9 mouse cellular contexts compared by ENCODE assay signal in genomic region chr8:84021096-84021495, GRCm38 (mm10). TPM values are rescaled to one million over a fixed set of nuclear protein-coding genes. Genes with fewer than 3 reads are reported as not detected.
DNase-seq lines count a peak whose midpoint lies in the region; ATAC-seq and TF ChIP-seq lines count a peak whose summit lies in the region.
"Had no signal": no experiment of that assay in that cellular context is flagged by ENCODE, and none has a peak within 500 bp of the region (broad histone marks: within the 10 kb centered on the region; RNA-seq: fewer than 3 reads in every experiment).

Gene Palm3, plus strand, starts transcription at chr8:84021471.

- no peak within 1 kb of the TSS for H3K27ac ChIP-seq in forebrain, embryonic 11.5 days (ENCODE audit: low read depth, low read length)
- no peak within 1 kb of the TSS for H3K27ac ChIP-seq in forebrain, postnatal 0 days (ENCODE audit: low read depth, low read length)
- H3K27ac ChIP-seq in lung, postnatal 0 days (ENCODE audit: low read length): no peak within 1 kb of the TSS; the same call in 1 of the 2 replicates
- peak within 1 kb of the TSS; percentile 54; the same call in 1 of the 2 replicates for H3K27ac ChIP-seq in stomach, embryonic 15.5 days
- H3K27ac ChIP-seq in left cerebral cortex, adult 2 months: no peak within 1 kb of the TSS
- H3K27ac ChIP-seq: liver, embryonic 14.5 days had no signal

- H3K4me2 ChIP-seq in forebrain, embryonic 11.5 days (ENCODE audit: low read depth, low read length, severe bottlenecking): 0 out of 2 replicates have a peak within 1 kb of the TSS, but pooled peaks have one; percentile 9
- no peak within 1 kb of the TSS for H3K4me2 ChIP-seq in forebrain, postnatal 0 days (ENCODE audit: low read depth)
- H3K4me2 ChIP-seq in lung, postnatal 0 days (replicated peaks; ENCODE audit: low read depth, low read length): peak within 1 kb of the TSS; percentile 22
- H3K4me2 ChIP-seq in stomach, embryonic 15.5 days: peak within 1 kb of the TSS; percentile 46

- DNase-seq in forebrain, embryonic 11.5 days (ENCODE audit: low spot score): peak; percentile 63
- no peak for DNase-seq in forebrain, postnatal 0 days
- DNase-seq in lung, postnatal 0 days (ENCODE audit: low spot score): peak; percentile 53
- DNase-seq in lung, adult 18-20 months: no peak
- DNase-seq in kidney, adult 9 months: peak; percentile 85
- no peak for DNase-seq in left cerebral cortex, adult 2 months (ENCODE audit: extremely low spot score in 1 of 2, low spot score in 2 of 2)
- DNase-seq in left cerebral cortex, postnatal 10 days (ENCODE audit: extremely low spot score in 1 of 2, low spot score in 2 of 2): no peak

- no peaks in the 10 kb centered on the region for H3K36me3 ChIP-seq in forebrain, embryonic 11.5 days (ENCODE audit: control insufficient read depth, insufficient read depth, low read length)
- H3K36me3 ChIP-seq in forebrain, postnatal 0 days (ENCODE audit: insufficient read depth): no peaks in the 10 kb centered on the region
- no peaks in the 10 kb centered on the region for H3K36me3 ChIP-seq in lung, postnatal 0 days (ENCODE audit: insufficient read depth, low read length)
- H3K36me3 ChIP-seq in stomach, embryonic 15.5 days: no peaks in the 10 kb centered on the region

- intact Hi-C loops in left cerebral cortex, adult 2 months (cut with DNase I): no loop called here
- intact Hi-C loops in left cerebral cortex, postnatal 10 days (cut with DNase I): loop anchor here (10.0 kb wide), 1 partner anchor 324 kb away; no protein-coding TSS in a partner anchor

- 13% methylated on average over 18 of the region's 18 CpGs for WGBS in forebrain, embryonic 11.5 days
- 12% methylated on average over 18 of the region's 18 CpGs for WGBS in forebrain, postnatal 0 days
- 7% methylated on average over 18 of the region's 18 CpGs for WGBS in lung, postnatal 0 days
- WGBS in stomach, embryonic 15.5 days: 6% methylated on average over 18 of the region's 18 CpGs

- no peak for ATAC-seq in forebrain, embryonic 11.5 days (replicated peaks; ENCODE audit: low FRiP score)
- ATAC-seq in forebrain, postnatal 0 days: no peak
- peak; percentile 64 for ATAC-seq in lung, postnatal 0 days
- ATAC-seq in stomach, embryonic 15.5 days (ENCODE audit: insufficient read depth, low FRiP score, low read depth): peak; percentile 78

- no peak for TF ChIP-seq EP300 in lung, postnatal 0 days (IDR thresholded peaks at IDR 0.05)

- H3K9ac ChIP-seq in forebrain, embryonic 11.5 days (ENCODE audit: low read length): 0 out of 2 replicates have a peak within 1 kb of the TSS, but pooled peaks have one; percentile 20
- no peak within 1 kb of the TSS for H3K9ac ChIP-seq in forebrain, postnatal 0 days
- no peak within 1 kb of the TSS for H3K9ac ChIP-seq in lung, postnatal 0 days (replicated peaks; ENCODE audit: low read depth)
- no peak within 1 kb of the TSS for H3K9ac ChIP-seq in stomach, embryonic 15.5 days
- H3K9ac ChIP-seq: liver, embryonic 14.5 days had no signal

- H3K27me3 ChIP-seq in forebrain, embryonic 11.5 days (ENCODE audit: control insufficient read depth, insufficient read depth, low read length): peaks cover 13% of the 10 kb centered on the region
- H3K27me3 ChIP-seq in forebrain, postnatal 0 days (ENCODE audit: insufficient read depth, low read length): peaks cover 4% of the 10 kb centered on the region
- no peaks in the 10 kb centered on the region for H3K27me3 ChIP-seq in lung, postnatal 0 days (replicated peaks; ENCODE audit: insufficient read depth, low read length)
- H3K27me3 ChIP-seq in stomach, embryonic 15.5 days (replicated peaks): peaks cover 12% of the 10 kb centered on the region

- no peak within 1 kb of the TSS for H3K4me3 ChIP-seq in forebrain, embryonic 11.5 days (ENCODE audit: low read depth, low read length)
- no peak within 1 kb of the TSS for H3K4me3 ChIP-seq in forebrain, postnatal 0 days (ENCODE audit: low read depth, low read length)
- no peak within 1 kb of the TSS for H3K4me3 ChIP-seq in lung, postnatal 0 days (ENCODE audit: low read depth, low read length)
- peak within 1 kb of the TSS; percentile 21 for H3K4me3 ChIP-seq in stomach, embryonic 15.5 days (replicated peaks)
- no peak within 1 kb of the TSS for H3K4me3 ChIP-seq in left cerebral cortex, adult 2 months

- no peaks in the 10 kb centered on the region for H3K9me3 ChIP-seq in forebrain, embryonic 11.5 days (ENCODE audit: control insufficient read depth, low read length)
- no peaks in the 10 kb centered on the region for H3K9me3 ChIP-seq in forebrain, postnatal 0 days (ENCODE audit: low read length)
- H3K9me3 ChIP-seq in lung, postnatal 0 days (ENCODE audit: low read length): no peaks in the 10 kb centered on the region
- no peaks in the 10 kb centered on the region for H3K9me3 ChIP-seq in stomach, embryonic 15.5 days

- no peak for TF ChIP-seq CTCF in forebrain, postnatal 0 days (IDR thresholded peaks at IDR 0.05; ENCODE audit: low read depth)
- peak; percentile 16; the same call in 1 of the 2 replicates for TF ChIP-seq CTCF in lung, postnatal 0 days (IDR thresholded peaks at IDR 0.05)
- TF ChIP-seq CTCF in left cerebral cortex, adult 2 months (IDR thresholded peaks at IDR 0.05): no peak

- 0 out of 2 replicates have a peak, but pooled peaks cover 3% of the 10 kb centered on the region for H3K4me1 ChIP-seq in forebrain, embryonic 11.5 days (replicated peaks; ENCODE audit: control insufficient read depth, insufficient read depth, low read length)
- H3K4me1 ChIP-seq in forebrain, postnatal 0 days (ENCODE audit: insufficient read depth): no peaks in the 10 kb centered on the region
- H3K4me1 ChIP-seq in lung, postnatal 0 days (ENCODE audit: insufficient read depth, low read depth, low read length): peaks cover 24% of the 10 kb centered on the region
- peaks cover 24% of the 10 kb centered on the region for H3K4me1 ChIP-seq in stomach, embryonic 15.5 days

RNA-seq across cellular contexts. Expression of gene Palm3, which starts in this region (rescaled TPM):
- 2.5 and 4.4 TPM in 2 replicates for polyA plus RNA-seq in forebrain, embryonic 11.5 days (2014; fragmentation: Nextera tagmentation; extraction: Ambion mirVana)
- total RNA-seq in forebrain, postnatal 0 days (2014; rRNA removed): 2.7 and 5.4 TPM in 2 replicates
- polyA plus RNA-seq in forebrain, postnatal 0 days (2015; fragmentation: Nextera tagmentation; extraction: Ambion mirVana): 2.8 and 4.3 TPM in 2 replicates
- 1.1 and 1.6 TPM in 2 replicates for polyA plus RNA-seq in lung, postnatal 0 days (2015; fragmentation: Nextera tagmentation; extraction: Ambion mirVana)
- 6.6 and 6.7 TPM in 2 replicates for polyA plus RNA-seq in stomach, embryonic 15.5 days (2015; fragmentation: Nextera tagmentation; extraction: Ambion mirVana)
- total RNA-seq in left cerebral cortex, adult 2 months (2021): 1 to 10 TPM; 2.2 to 2.7 TPM
- total RNA-seq in left cerebral cortex, postnatal 10 days (2021): 10 to 100 TPM in 1 of 2 experiments, 1 to 10 TPM in 1; 9.2 to 11.3 TPM

Comparison
In these comparisons a context has a peak if more than half of its experiments do, and no peak if none do; other contexts are left out.
1. DNase-seq: peak in forebrain, embryonic 11.5 days (single experiment), lung, postnatal 0 days (single experiment) and kidney, adult 9 months (single experiment); none in forebrain, postnatal 0 days (single experiment), lung, adult 18-20 months (0 of 2), left cerebral cortex, adult 2 months (0 of 2) and left cerebral cortex, postnatal 10 days (0 of 2).
2. ATAC-seq: peak in lung, postnatal 0 days (single experiment) and stomach, embryonic 15.5 days (single experiment); none in forebrain, embryonic 11.5 days (single experiment) and forebrain, postnatal 0 days (single experiment).